Mouse (Mus musculus): ENCODE data around the gene Rcor1. TPM values are rescaled to one million over a fixed set of nuclear protein-coding genes. Genes with fewer than 3 reads are reported as not detected.
"Not testable (repeated sequence)": the region's sequence is repeated elsewhere in the genome, so short reads cannot be mapped to it uniquely, and the experiment has no call there.

The Rcor1 gene
- total RNA-seq, 2 experiments from 2014 or later = 31.0 to 40.1 TPM

- no peak for ATAC-seq (replicated peaks; ENCODE audit: low FRiP score, poor library complexity, severe bottlenecking)
Observed at GRCm38 (mm10) chr12:111050256-111050655, 11.1 kb downstream of the Rcor1 start.

- no peak for ATAC-seq (replicated peaks; ENCODE audit: low FRiP score, poor library complexity, severe bottlenecking)
Observed at GRCm38 (mm10) chr12:111063361-111063760, 24.2 kb downstream of the Rcor1 start.

- ATAC-seq (replicated peaks; ENCODE audit: low FRiP score, poor library complexity, severe bottlenecking) = no peak
Observed at GRCm38 (mm10) chr12:111064220-111064619, 25.1 kb downstream of the Rcor1 start.

DNA sequence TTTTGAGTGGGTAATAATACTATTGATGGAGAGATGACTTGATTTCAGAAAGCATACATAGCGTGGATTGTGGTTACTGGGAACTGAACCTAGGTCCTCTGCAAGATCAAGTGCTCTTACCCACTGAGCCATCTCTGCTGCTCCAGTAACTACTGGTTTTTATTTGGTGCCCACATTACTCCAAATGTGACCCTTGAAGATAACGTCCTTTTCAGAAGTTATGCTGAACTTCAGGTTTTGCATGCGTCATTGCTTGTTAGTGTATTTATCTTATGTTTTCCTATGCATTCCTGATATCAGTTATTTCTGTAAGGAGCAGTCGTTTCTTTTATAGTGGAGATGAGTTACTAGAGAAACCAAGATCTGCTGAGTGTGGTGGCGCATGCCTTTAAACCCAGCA lies 26.2 kb downstream of the Rcor1 start:
- 0 out of 2 replicates have a peak, but pooled peaks have one; percentile 49 for ATAC-seq (replicated peaks; ENCODE audit: low FRiP score, poor library complexity, severe bottlenecking)

GRCm38 (mm10) chr12:111067816-111068215 lies 28.7 kb downstream of the Rcor1 start:
- no peak for ATAC-seq (replicated peaks; ENCODE audit: low FRiP score, poor library complexity, severe bottlenecking)

- ATAC-seq (replicated peaks; ENCODE audit: low FRiP score, poor library complexity, severe bottlenecking) = not testable (repeated sequence)
Observed at GRCm38 (mm10) chr12:111069299-111069698, 30.1 kb downstream of the Rcor1 start.

DNA sequence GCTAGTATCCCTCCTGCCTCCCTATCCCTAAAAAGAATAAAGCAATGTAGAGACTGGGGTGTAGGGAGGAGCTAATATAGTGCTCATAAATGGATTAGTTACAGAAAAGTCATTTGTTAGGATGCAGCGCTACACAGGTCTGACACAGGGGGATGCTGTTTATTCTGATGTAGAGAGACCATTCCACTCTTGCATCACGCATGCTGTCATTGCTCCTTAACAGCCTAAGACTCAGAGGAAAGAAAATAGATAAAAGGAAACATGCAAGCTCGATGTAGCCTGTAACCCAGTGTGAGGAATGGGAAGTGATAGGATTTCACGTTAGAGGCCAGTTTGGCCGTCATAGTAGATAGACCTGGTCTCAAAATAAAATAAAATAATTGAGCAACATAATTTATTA lies 31.9 kb downstream of the Rcor1 start:
- no peak for ATAC-seq (replicated peaks; ENCODE audit: low FRiP score, poor library complexity, severe bottlenecking)

GRCm38 (mm10) chr12:111071477-111072152 lies 32.5 kb downstream of the Rcor1 start:
- no peak for ATAC-seq (replicated peaks; ENCODE audit: low FRiP score, poor library complexity, severe bottlenecking)

DNA sequence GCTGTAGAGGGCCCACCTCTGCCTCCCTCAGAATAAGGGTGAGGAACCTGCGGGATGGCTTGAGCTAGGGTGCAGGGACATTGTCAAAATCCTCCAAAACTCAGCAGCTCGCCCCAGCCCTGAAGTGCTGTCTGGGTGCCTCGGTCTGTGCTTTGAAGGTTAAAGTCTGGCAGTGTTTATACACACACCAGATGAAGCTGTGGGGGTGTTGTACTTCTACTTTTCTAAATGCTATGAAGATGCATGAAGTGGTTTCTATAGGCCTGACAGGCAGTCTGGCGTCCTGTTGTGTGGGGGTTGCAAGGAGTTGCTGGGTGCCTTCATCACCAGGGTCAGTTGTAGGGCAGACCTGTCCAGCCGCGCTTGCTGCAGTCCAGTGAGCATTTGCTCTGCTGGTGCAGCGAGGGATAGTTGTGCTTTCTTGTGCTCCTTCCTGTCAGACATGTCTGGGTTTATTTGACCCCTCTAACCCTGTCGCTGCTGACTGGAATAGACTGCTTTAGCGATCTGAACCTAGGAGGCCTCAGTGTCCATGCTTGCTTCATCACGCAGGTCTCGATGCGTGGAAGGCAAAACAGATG lies 37.3 kb downstream of the Rcor1 start:
- ATAC-seq (replicated peaks; ENCODE audit: low FRiP score, poor library complexity, severe bottlenecking) = no peak

DNA sequence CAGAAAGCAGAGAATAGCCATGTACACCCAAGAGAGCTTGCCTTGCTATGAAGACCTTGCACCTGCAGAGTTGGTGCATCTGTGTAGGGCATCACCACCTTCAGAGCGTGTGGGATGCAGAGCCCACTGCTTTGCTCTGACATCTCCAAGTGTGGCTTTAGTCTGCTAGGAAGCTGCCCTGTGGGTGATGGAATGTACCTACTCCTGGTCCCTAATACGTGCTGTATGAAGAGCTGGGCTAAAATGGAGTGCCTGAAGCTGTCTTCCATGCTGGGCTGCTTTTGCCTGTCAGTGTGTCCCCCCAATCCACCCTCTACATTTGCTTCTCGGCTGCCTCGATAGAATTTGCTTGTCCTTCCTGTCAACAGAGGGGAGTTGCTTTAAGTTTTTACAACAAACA lies 46.4 kb downstream of the Rcor1 start:
- no peak for ATAC-seq (replicated peaks; ENCODE audit: low FRiP score, poor library complexity, severe bottlenecking)

GRCm38 (mm10) chr12:111087066-111087465 lies 47.9 kb downstream of the Rcor1 start:
- ATAC-seq (replicated peaks; ENCODE audit: low FRiP score, poor library complexity, severe bottlenecking) = no peak

DNA sequence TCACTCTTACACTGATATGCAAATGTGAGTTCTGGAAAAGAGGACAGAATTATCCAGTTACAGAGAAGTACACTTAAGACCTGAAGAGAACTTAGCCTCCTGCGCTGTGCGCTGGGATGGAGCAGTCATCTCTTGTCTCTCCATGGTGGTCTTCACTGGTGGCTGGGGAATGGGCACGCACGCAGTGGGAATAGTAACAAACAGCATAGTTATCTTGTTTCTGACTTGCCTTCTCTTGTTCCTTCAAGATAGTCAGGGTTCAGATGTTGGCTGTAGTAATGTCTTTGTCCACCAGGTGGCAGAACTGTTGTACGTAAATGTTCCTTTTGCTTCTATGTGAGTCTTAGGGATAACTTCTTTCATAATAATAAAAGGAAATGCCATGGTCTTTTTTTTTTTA lies 49.0 kb downstream of the Rcor1 start:
- peak; percentile 62 for ATAC-seq (replicated peaks; ENCODE audit: low FRiP score, poor library complexity, severe bottlenecking)

- ATAC-seq (replicated peaks; ENCODE audit: low FRiP score, poor library complexity, severe bottlenecking) = no peak
Observed at GRCm38 (mm10) chr12:111088731-111089141, 49.6 kb downstream of the Rcor1 start.

DNA sequence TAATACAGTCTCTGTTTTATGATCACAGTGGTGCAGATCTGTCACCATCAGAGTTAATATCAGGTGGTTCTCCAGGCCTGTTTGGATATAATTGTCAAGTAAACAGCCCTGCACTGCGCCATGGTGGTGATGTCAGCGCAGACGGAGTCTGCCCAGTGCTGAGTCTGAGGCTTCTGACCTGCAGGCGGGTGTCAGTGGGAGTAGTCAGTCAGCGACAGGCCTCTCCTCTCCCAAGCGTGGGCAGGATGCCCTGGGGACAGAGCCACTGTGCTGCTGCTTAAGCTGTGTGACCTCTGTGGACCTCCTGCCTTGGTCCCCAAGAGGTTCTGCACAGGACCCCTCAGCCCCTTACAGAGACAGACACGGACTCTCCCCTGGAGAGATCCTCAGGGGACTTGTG lies 50.0 kb downstream of the Rcor1 start:
- no peak for ATAC-seq (replicated peaks; ENCODE audit: low FRiP score, poor library complexity, severe bottlenecking)

DNA sequence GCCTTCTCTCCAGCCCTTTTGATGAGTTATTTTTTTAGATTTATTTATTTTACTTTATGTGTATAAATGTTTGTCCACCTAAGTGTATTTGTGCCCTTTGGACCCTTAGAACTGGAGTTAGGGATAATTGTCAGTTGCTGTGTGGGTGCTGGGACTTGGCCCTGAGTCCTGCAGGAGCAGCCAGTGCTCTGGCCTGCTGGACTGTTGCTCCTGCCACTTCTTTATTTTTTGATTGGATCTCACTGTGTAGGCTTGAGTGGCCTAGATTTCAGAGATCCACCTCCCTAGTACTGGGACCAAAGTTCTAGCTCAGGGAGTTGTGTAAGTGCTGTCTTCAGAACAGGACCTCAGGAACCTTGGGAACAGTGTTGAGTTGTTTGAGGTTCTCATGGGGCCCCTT lies 51.6 kb downstream of the Rcor1 start:
- no peak for ATAC-seq (replicated peaks; ENCODE audit: low FRiP score, poor library complexity, severe bottlenecking)

- no peak for ATAC-seq (replicated peaks; ENCODE audit: low FRiP score, poor library complexity, severe bottlenecking)
Observed at GRCm38 (mm10) chr12:111091981-111092380, 52.8 kb downstream of the Rcor1 start.

DNA sequence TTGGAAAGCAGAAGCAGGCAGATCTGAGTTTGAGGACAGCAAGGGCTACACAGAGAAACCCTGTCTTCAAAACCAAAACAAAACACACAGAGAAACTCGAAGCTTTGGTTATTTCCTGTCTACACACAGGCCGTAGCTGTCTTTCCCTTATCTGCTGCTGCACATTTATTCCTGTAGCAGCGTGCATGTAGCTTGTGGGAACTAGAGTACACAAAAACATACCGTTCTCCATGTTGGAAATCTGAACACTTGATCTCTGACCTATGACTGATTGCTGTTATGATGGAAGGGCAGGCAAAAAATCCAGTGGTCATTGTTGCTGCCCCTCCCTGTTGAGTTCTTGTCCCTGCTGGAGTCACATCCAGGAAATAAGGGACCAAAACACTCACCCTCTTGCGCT lies 54.9 kb downstream of the Rcor1 start:
- no peak for ATAC-seq (replicated peaks; ENCODE audit: low FRiP score, poor library complexity, severe bottlenecking)

DNA sequence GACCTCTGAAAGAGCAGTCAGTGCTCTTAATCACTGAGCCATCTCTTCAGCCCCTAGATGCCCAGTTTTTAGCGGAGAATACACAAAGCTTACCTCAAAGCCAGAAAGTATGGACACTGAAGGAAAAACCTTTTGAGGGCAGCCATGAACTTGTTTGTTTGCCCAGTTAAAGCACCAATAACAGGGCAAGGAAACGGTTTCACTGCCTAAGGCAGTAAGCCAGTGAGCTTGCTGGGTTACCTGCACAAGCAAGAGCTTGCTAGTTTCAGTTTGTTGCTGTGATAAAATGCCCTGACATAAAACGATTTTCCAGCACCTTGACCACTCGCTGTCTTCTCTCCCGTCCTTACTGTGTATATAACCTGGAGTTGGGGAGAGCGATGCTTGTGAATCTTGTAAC lies 55.9 kb downstream of the Rcor1 start:
- ATAC-seq (replicated peaks; ENCODE audit: low FRiP score, poor library complexity, severe bottlenecking) = no peak

DNA sequence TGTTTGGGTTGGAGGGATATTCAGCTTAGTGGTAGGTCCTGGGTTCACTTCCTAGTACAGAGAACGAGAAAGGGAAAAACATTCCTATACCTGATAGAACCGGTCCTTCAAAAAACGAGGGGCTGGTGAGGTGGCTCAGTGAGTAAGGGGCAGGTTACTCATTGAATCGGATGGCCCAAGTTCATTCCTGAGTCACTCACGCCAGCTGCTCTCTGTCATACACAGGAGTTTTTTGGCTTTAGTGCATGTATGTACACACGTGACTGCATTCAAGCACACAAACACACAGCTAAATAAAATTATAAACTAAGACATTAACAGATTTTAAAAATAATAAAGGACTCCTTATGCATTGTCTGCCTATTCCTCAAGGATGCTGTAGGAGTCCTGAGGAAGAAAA lies 57.1 kb downstream of the Rcor1 start:
- ATAC-seq (replicated peaks; ENCODE audit: low FRiP score, poor library complexity, severe bottlenecking) = no peak

DNA sequence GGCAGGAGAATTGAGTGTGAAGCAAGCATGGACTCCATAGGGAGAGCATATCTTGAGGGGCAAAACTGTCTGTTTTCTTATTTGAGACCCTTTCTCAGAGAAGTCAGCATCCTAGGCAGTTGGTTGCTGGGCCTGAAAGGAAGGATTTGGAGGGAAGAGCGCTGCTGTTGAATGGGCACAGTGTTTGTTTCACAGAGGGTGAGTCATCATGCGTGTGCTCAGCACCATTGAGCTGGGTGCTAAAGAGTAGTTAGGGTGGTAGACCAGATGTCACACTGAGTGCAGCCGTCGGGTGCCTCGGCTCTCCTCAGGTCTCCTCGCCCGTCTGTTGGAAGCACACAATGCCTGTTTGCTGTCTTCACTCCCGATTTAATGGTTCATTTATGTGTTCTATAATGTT lies 57.9 kb downstream of the Rcor1 start:
- ATAC-seq (replicated peaks; ENCODE audit: low FRiP score, poor library complexity, severe bottlenecking) = no peak

GRCm38 (mm10) chr12:111111176-111111575 lies 72.0 kb downstream of the Rcor1 start:
- no peak for ATAC-seq (replicated peaks; ENCODE audit: low FRiP score, poor library complexity, severe bottlenecking)

DNA sequence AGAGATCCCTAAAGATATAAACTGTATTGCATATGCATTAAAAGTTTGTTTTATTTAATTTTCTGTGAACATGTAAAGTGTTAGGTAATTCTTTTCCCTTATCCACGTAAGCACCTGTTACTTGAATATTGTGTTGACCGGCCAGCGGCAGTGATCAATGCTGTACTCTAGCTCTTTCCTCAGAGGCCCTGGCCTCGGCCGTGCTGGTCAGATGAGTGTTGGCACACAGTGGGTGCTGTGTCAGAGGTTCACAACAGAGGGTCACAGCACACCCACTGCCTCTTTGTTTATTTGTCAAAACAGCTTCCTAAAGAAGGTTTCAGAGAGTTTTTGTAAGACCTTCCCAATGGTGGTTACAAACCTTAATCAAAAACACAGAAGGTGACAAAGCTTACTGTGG lies 75.4 kb downstream of the Rcor1 start:
- ATAC-seq (replicated peaks; ENCODE audit: low FRiP score, poor library complexity, severe bottlenecking) = no peak
